Mouse (Mus musculus) ES-Bruce4 (cell line): ENCODE results near the gene Gbp3.

ENCODE experiments used
- CTCF ChIP-seq: IDR thresholded peaks from one replicate; pipeline ENCODE4 v1.8.1; 2011; ENCODE audit warnings: low read depth, low read length
- POLR2A ChIP-seq: IDR thresholded peaks from one replicate; pipeline ENCODE4 v1.8.1; 2011; ENCODE audit warnings: low read length; ENCODE audit not compliant: insufficient read depth

DNA sequence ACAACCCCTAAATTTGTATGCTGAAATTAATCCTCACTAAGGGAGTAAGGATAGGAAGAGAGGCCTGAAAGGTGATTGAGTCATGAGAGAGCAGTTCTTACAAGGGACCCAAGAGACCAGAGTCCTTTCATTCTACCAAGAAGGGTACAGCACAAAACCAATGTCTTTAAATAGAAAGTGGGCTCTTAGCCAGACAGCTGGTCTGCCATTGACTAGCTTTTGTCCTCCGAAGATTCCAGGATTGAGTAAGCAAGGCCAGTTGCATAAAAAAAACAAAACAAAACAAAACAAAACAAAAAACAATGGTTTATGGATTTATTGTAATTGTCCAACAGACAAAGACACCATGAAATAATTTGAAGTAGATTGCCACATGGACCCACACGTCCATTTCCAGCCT, 29.1 kb downstream of the Gbp3 start:
- no peak for TF ChIP-seq CTCF
- no peak for TF ChIP-seq POLR2A
